Mouse (Mus musculus) hindbrain, embryonic 13.5 days (tissue): ENCODE results near the gene Serpinh1. TPM values are rescaled to one million over a fixed set of nuclear protein-coding genes. Genes with fewer than 3 reads are reported as not detected.

Source experiments
- polyA plus RNA-seq: library from polyadenylated mRNA; unstranded; fragments of >200 nt; fragmentation: Nextera tagmentation; extraction: Ambion mirVana; gene quantifications from 2 replicates; pipeline ENCODE4 v1.2.1, GENCODE M21; 2015

Serpinh1 gene
- polyA plus RNA-seq, 1 experiment from 2014 or later: 407 TPM

Other genes with a start within 250 kb of the Serpinh1 start
- 14.2 and 15.6 TPM in 2 replicates for gene Uvrag, start 212.1 kb downstream of the Serpinh1 start, polyA plus RNA-seq
- 12.6 and 13.0 TPM in 2 replicates for gene Dgat2, start 170.5 kb downstream of the Serpinh1 start, polyA plus RNA-seq
- 3.1 TPM in 2 replicates for gene Mogat2, start 114.6 kb downstream of the Serpinh1 start, polyA plus RNA-seq
- 104 and 106 TPM in 2 replicates for gene Map6, start 85.8 kb downstream of the Serpinh1 start, polyA plus RNA-seq
- 53.2 and 55.3 TPM in 2 replicates for gene Gdpd5, start 28.2 kb upstream of the Serpinh1 start, polyA plus RNA-seq
- gene Klhl35, start 112.8 kb upstream of the Serpinh1 start, polyA plus RNA-seq: 7.4 and 12.2 TPM in 2 replicates
- gene Rps3, start 130.5 kb upstream of the Serpinh1 start, polyA plus RNA-seq: 523 and 532 TPM in 2 replicates
- gene Arrb1, start 182.2 kb upstream of the Serpinh1 start, polyA plus RNA-seq: 15.6 and 15.9 TPM in 2 replicates